Mouse (Mus musculus): Measurements from ENCODE around the gene Armc2.

Gene Armc2

GRCm38 (mm10) chr10:42014086-42014485, 4.2 kb downstream of the Armc2 start:
- no peak for DNase-seq (ENCODE audit: extremely low spot score)

- DNase-seq (ENCODE audit: extremely low spot score), result no peak
These were observed 7.3 kb downstream of the Armc2 start for GRCm38 (mm10) chr10:42010761-42011435.

DNA sequence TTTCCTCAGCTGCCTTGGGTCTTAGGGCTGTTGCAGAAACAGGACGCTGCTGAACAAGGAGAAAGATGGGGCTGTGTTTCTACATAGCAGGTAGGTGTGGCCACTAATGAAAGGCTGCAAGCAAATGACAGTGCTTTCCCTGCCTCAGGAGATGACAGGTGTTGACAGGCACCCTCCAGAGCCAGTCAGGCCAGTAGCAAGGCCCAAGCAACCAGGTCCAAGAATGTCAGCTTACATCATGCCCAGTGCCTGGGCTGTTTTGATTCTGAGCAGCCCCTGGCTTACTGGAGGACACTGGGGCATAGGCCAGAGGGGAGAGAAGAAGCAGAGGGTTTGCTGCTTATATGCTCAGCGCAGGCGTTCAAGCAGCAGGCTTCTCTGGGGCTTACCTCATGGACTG, 13.0 kb downstream of the Armc2 start:
- no peak for DNase-seq (ENCODE audit: extremely low spot score)

DNA sequence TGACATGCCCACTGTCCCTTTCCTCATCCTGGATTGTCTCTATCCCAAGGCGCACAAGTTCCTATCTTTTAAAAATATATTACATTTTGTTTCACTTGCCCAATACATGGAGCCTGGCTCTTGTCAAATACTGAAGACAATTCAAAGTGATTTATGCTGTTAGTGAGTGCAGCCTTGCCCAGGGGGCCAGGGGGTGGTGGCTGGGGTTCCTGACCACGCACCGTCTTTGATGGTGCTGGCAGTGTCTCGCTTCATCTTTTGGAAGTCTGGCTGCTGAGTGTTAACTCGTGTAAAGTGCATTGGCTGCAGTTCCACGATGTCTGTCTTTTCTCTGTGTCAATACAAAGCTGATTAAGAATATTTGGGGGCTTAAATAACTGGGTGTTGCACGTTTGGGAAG, 13.6 kb downstream of the Armc2 start:
- no peak for DNase-seq (ENCODE audit: extremely low spot score)

DNA sequence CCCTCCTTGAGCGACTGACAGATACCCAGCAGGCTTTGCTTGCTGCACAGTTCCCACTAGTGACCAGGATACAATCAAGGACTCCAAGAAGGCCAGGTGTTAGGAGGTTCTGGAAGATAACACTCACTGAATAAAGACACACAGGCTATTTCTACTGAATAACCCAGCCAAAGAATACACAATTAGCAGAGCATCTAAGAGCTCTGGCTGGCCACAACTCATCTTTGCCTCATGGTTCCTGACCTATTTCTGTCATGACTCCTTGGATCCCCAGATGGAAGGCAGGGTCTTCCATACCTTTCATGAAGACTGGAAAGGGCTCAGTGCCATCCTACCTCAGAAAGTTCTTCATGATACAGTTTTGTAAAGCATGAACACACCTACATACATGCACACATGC, 14.2 kb downstream of the Armc2 start:
- DNase-seq (ENCODE audit: extremely low spot score), result no peak

GRCm38 (mm10) chr10:42003576-42003975, 14.7 kb downstream of the Armc2 start:
- no peak for DNase-seq (ENCODE audit: extremely low spot score)

DNA sequence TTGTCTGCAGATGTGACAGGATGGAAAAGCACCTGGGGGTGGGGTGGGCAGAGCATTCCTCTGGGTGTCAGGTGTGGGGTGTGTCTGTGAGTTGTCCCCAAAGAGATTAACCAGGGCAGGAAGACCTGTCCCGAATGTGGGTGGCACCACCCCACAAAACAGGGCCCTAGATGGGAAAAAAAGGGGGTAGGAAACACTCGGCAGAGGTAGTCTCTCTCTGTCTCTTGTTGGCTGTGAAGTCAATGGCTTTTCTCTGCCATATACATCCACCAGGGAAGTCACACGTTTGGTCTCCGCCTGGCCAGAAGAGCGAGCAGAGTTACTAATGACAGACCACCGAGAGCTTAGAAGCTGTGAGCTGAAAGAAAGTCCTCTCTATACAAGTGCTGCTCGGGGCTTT, 15.8 kb downstream of the Armc2 start:
- no peak for DNase-seq (ENCODE audit: extremely low spot score)

DNA sequence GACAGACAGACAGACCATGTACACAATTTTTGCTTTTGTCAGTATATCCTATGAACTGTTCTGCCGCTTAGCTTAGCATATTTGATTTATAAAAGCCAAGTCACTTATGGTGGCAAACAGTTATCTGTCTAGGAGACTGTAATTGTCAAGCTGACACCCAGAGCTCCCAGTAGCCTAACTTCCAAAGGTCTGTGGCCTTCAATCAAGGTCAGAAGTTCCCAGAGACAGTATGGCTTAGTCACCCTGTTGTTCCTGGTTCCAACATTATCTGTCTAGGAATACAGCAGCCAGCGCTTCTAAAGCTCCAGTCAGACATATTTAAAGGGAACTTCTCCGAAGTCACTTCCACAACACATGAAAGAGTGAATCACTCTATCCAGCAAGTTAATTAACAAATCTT, 17.0 kb downstream of the Armc2 start:
- DNase-seq (ENCODE audit: extremely low spot score), result no peak

GRCm38 (mm10) chr10:41997691-41998178, 20.5 kb downstream of the Armc2 start:
- no peak for DNase-seq (ENCODE audit: extremely low spot score)

DNA sequence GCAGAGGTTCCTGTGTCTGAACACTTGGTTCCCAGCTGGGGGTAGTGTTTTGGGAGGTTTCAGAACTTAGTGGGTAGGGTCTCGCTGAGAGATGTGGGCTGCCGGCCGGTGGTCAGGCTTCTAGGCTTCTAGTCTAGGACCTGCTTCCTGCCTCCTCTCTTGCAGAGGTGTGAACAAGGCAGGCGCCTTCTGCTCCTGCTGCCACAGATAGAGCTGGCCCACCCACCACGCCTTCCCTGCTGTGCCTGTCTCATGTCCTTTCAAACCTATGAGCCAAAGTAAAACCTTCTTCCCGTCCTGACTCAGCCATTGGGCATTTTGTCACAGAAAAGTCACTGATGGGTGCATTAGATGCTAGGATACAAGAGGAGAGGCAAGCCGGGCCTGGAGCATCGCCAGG, 22.1 kb downstream of the Armc2 start:
- no peak for DNase-seq (ENCODE audit: extremely low spot score)

- no peak for DNase-seq (ENCODE audit: extremely low spot score)
These were observed 23.2 kb downstream of the Armc2 start for GRCm38 (mm10) chr10:41995051-41995450.

DNA sequence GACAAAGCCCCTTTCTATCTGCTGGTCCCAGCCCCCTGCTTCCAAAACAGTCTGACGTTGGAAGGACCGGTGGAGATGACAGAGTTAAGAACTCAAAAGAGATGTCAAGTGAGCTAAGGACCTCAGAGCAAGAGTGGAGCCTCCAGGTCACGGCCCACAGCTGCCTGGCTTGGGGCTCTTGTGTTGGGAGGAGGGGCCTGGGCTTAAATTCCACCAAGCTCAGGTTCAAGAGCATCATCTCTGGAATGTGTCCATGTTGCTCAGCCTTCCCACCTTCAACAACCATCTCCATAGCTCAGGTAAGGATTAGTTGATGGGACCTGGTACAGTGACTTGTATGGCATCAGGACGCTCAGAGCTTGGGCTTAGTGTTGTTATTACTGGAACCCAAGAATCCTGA, 23.7 kb downstream of the Armc2 start:
- no peak for DNase-seq (ENCODE audit: extremely low spot score)

GRCm38 (mm10) chr10:41992059-41992440, 26.2 kb downstream of the Armc2 start:
- DNase-seq (ENCODE audit: extremely low spot score), result no peak

- peak; percentile 29 for DNase-seq (ENCODE audit: extremely low spot score)
These were observed 26.7 kb downstream of the Armc2 start for GRCm38 (mm10) chr10:41991364-41992058.

DNA sequence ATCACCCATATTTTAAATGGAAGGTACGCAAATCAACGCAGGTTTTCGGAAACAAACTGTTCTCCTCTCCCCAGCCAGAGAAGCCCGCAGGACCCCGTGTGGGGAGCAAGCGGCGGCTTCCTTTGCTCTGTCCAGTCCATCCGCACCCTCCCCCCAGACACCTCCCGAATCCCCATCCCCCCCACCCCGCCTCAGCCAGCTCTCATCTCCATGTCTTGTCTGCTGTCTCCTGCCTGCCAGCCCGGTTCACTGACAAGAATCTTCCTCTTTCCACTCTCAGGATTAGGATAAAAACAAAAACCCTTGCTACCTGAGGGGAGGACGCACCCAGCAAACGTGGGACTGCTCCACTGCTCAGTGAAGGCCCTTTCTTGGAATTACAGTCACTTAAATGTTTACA, 27.3 kb downstream of the Armc2 start:
- DNase-seq (ENCODE audit: extremely low spot score), result peak; percentile 10

GRCm38 (mm10) chr10:41988930-41989329, 29.3 kb downstream of the Armc2 start:
- no peak for DNase-seq (ENCODE audit: extremely low spot score)

GRCm38 (mm10) chr10:41986126-41986525, 32.1 kb downstream of the Armc2 start:
- DNase-seq (ENCODE audit: extremely low spot score), result no peak

GRCm38 (mm10) chr10:41984221-41984620, 34.0 kb downstream of the Armc2 start:
- DNase-seq (ENCODE audit: extremely low spot score), result no peak

GRCm38 (mm10) chr10:41982821-41983220, 35.4 kb downstream of the Armc2 start:
- no peak for DNase-seq (ENCODE audit: extremely low spot score)

- DNase-seq (ENCODE audit: extremely low spot score), result peak; percentile 72
These were observed 37.4 kb downstream of the Armc2 start for GRCm38 (mm10) chr10:41980772-41981383.

- no peak for DNase-seq (ENCODE audit: extremely low spot score)
These were observed 39.6 kb downstream of the Armc2 start for GRCm38 (mm10) chr10:41978403-41979234.

- DNase-seq (ENCODE audit: extremely low spot score), result no peak
These were observed 45.6 kb downstream of the Armc2 start for GRCm38 (mm10) chr10:41972676-41973075.
